Mouse (Mus musculus) midbrain, embryonic 11.5 days (tissue): ENCODE results near the gene Gm3020. TPM values are rescaled to one million over a fixed set of nuclear protein-coding genes. Genes with fewer than 3 reads are reported as not detected.
"Not testable (repeated sequence)": the region's sequence is repeated elsewhere in the genome, so short reads cannot be mapped to it uniquely, and the experiment has no call there.

Experiments used
- ATAC-seq: fragments of 200-750 bp; cut with Nextera tagmentation; 2 replicates; pipeline ENCODE4 v1.8.0; 2017; ENCODE audit warnings: moderate TSS enrichment, moderate library complexity; ENCODE audit not compliant: low FRiP score
- DNase-seq: peaks from one replicate; pipeline ENCODE4 v3.0.0; 2015; ENCODE audit warnings: low spot score; ENCODE audit errors: missing footprints
- H3K27ac ChIP-seq: fragments of 300-500 bp; sonication (generic); 2 replicates; pipeline ENCODE4 v1.5.1; 2014; ENCODE audit warnings: low read depth, low read length
- H3K27me3 ChIP-seq: fragments of 300-500 bp; sonication (generic); 2 replicates; pipeline ENCODE4 v1.6.1; 2014; ENCODE audit warnings: mild to moderate bottlenecking, low read length, moderate library complexity, mixed read lengths; ENCODE audit not compliant: control insufficient read depth, insufficient read depth
- H3K36me3 ChIP-seq: fragments of 300-500 bp; sonication (generic); 2 replicates; pipeline ENCODE4 v1.6.1; 2014; ENCODE audit warnings: mild to moderate bottlenecking, low read length, moderate library complexity, mixed read lengths; ENCODE audit not compliant: control insufficient read depth, insufficient read depth
- H3K4me1 ChIP-seq: fragments of 300-500 bp; sonication (generic); 2 replicates; pipeline ENCODE4 v1.6.1; 2014; ENCODE audit warnings: low read length; ENCODE audit not compliant: control insufficient read depth, insufficient read depth
- H3K4me2 ChIP-seq: fragments of 300-500 bp; sonication (generic); 2 replicates; pipeline ENCODE4 v1.6.1; 2014; ENCODE audit warnings: mild to moderate bottlenecking, moderate library complexity
- H3K4me3 ChIP-seq: fragments of 300-500 bp; sonication (generic); 2 replicates; pipeline ENCODE4 v1.5.1; 2014; ENCODE audit warnings: low read depth, low read length
- H3K9ac ChIP-seq: fragments of 300-500 bp; sonication (generic); 2 replicates; pipeline ENCODE4 v1.6.1; 2014; ENCODE audit warnings: low read length
- H3K9me3 ChIP-seq: fragments of 300-500 bp; sonication (generic); 2 replicates; pipeline ENCODE4 v1.6.1; 2016; ENCODE audit warnings: low read length; ENCODE audit not compliant: control insufficient read depth
- WGBS: fragments of 180-500 bp; shearing (Covaris S2); extraction: QIAGEN DNeasy Blood & Tissue Kit; methylation state at CpG from one replicate; pipeline ENCODE4 v1.1.7; 2014; 5-methylcytosine and 5-hydroxymethylcytosine counted together
- polyA plus RNA-seq: library from polyadenylated mRNA; unstranded; fragments of >200 nt; fragmentation: Nextera tagmentation; extraction: Ambion mirVana; gene quantifications from 2 replicates; pipeline ENCODE4 v1.2.1, GENCODE M21; 2014

Gm3020 gene
- 1.8 and 1.9 TPM in 2 replicates for polyA plus RNA-seq

- not testable (repeated sequence) for H3K27me3 ChIP-seq, DNase-seq, H3K4me2 ChIP-seq, H3K9ac ChIP-seq, H3K9me3 ChIP-seq, H3K27ac ChIP-seq, H3K4me1 ChIP-seq, H3K36me3 ChIP-seq, ATAC-seq, H3K4me3 ChIP-seq
- WGBS, result no CpG with 5 or more reads among the region's 32 CpGs
Observed at GRCm38 (mm10) chr14:3651730-3652129, at the start of gene Gm3020. Gm3020 (plus strand) TSS chr14:3652030.

GRCm38 (mm10) chr14:3634212-3634611 is 17.6 kb upstream of the Gm3020 start, which contains the start of gene Gm3012:
Gm3012 (plus strand) TSS chr14:3634512.
- H3K9me3 ChIP-seq, H3K4me3 ChIP-seq, H3K27me3 ChIP-seq, ATAC-seq, H3K27ac ChIP-seq, H3K36me3 ChIP-seq, H3K4me1 ChIP-seq, H3K9ac ChIP-seq, DNase-seq, H3K4me2 ChIP-seq: not testable (repeated sequence)
- no CpG with 5 or more reads among the region's 2 CpGs for WGBS

- H3K4me3 ChIP-seq, H3K9ac ChIP-seq, ATAC-seq, H3K4me2 ChIP-seq, H3K36me3 ChIP-seq, H3K4me1 ChIP-seq, DNase-seq, H3K27me3 ChIP-seq, H3K9me3 ChIP-seq, H3K27ac ChIP-seq: not testable (repeated sequence)
- WGBS, result no CpG with 5 or more reads among the region's 3 CpGs
Observed at GRCm38 (mm10) chr14:3688483-3688882, 36.7 kb downstream of the Gm3020 start, which contains the start of gene Gm3043. Gm3043 (plus strand) TSS chr14:3688783.

Other genes with a start within 250 kb of the Gm3020 start
- 1.8 and 1.9 TPM in 2 replicates for gene Gm10409, start 239.4 kb upstream of the Gm3020 start, polyA plus RNA-seq
- gene Gm3005, start 223.9 kb upstream of the Gm3020 start, polyA plus RNA-seq, result 1.3 and 2.0 TPM in 2 replicates
- not detected in 2 replicates for gene Gm10408, start 202.7 kb upstream of the Gm3020 start, polyA plus RNA-seq
- not detected in 2 replicates for gene Gm3012, start 17.5 kb upstream of the Gm3020 start, polyA plus RNA-seq
- not detected in 2 replicates for gene Gm3043, start 36.8 kb downstream of the Gm3020 start, polyA plus RNA-seq
- 0.42 and 0.63 TPM in 2 replicates for gene Gm3002, start 158.0 kb downstream of the Gm3020 start, polyA plus RNA-seq
- gene Gm3033, start 194.2 kb downstream of the Gm3020 start, polyA plus RNA-seq, result not detected in 2 replicates
- gene Gm2916, start 232.1 kb downstream of the Gm3020 start, polyA plus RNA-seq, result not detected in 2 replicates